Mouse (Mus musculus) left cerebral cortex, postnatal 10 days (tissue): ENCODE measurements around the gene Ckap2l. TPM values are rescaled to one million over a fixed set of nuclear protein-coding genes. Genes with fewer than 3 reads are reported as not detected.

Experiments used
- DNase-seq, 2 experiments: peaks; one replicate each; pipeline ENCODE4 v3.0.0; 2021 to 2022; ENCODE audit warnings: low spot score in 2 of 2, mixed read lengths in 1 of 2; ENCODE audit errors: extremely low spot score in 1 of 2
- intact Hi-C: fragments of 180-260 bp; cut with DNase I; formaldehyde crosslinking; loops from one replicate; pipeline ENCODE4 v1.15.1; 2025
- total RNA-seq, 2 experiments: library from RNA; stranded (reverse); gene quantifications; 2 replicates each; pipeline ENCODE4 v1.2.3; 2021

Gene Ckap2l
- total RNA-seq = 1 to 10 TPM; 2.6 to 2.7 TPM

GRCm38 (mm10) chr2:129296671-129297588 is at the start of gene Ckap2l:
Gene Ckap2l (minus strand): TSS chr2:129297212.
- DNase-seq = peak; percentile 97 to 98
- intact Hi-C loops = loop anchor here (5.0 kb wide), 1 partner anchor 110 kb away; no protein-coding TSS in a partner anchor

- intact Hi-C loops = no loop called here
Measured at GRCm38 (mm10) chr2:129338138-129338621, 41.2 kb upstream of the Ckap2l start.

DNA sequence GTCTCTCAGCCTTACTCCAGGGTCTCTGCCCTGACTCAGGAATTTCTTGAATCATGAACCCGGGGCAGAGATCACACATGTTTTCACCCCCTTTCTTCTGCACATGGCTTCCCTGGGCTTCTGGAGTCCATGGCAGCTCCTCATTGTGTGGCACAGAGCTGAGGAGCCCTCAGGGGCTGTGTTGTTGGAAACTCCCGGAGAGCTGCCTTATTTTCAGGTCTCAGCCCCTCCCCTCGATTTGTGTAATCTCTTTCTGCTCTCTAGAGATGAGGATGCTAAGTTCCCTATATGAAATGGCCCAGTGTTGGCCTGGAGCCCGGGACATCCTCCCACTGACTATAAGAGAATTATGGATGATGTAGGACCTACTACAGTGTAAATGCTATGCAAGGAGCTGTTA is 36.5 kb upstream of the Ckap2l start:
- intact Hi-C loops = no loop called here
- no peak for DNase-seq

More at GRCm38 (mm10) chr2:129338138-129338621, 41.2 kb upstream of the Ckap2l start:
- no peak for DNase-seq

DNA sequence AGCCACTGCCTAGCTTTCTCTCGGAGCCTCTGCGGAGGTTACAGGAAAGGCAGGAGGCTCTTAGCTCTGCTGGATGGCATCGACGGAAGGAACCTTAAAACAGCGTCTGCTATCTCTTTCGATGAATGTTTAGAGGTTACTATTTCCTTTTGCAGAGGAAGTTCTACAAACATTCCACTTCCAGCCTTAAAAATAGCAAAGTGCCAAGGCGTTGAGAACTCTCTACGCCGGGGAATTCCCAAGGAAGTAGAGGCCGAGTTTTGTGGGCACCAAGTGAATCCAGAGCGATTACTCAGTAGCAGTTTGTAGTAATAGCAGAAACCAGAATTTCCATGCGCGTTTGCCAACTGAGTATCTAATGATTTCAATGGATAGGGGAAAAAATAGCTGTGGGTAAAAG is 33.5 kb upstream of the Ckap2l start:
- DNase-seq = no peak
- intact Hi-C loops = no loop called here

DNA sequence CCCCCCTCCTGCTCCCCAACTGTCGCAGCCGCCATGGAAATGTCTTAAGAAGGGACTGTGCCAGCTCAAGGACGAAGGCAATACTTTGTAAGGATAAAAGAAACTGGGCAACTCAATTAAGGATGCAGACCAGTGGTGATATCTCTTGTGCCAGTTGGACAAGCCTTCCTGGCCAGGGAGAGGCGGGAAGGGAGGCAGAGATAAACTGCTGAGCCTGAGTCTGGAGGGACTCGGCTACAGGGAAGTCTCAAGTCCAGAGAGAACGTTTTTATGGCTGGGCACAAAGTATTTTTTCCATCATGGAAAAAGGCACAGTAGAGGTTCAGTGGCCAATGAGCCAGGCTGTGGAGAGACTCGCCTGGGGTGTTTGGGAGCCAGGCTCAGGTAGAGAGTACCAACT is 33.0 kb upstream of the Ckap2l start:
- DNase-seq = no peak
- intact Hi-C loops = no loop called here

DNA sequence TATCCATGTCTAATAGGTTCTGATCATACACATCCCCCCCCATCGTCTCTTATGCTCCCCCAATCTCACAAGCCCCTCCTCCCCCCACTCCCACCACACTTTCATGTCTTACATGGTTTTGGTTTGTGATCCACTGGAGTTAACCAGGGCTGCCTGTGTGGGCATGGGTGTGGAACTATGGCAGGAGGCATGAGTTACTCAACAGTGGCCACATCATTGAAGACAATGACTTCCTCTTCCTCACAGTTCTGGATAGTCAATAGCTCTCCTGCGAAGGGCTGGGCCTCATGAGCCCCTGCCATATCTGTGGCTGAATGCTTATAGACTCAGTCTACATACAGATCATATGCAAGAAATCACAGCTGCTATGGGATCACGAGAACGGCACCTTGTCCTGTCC is 31.2 kb upstream of the Ckap2l start:
- no peak for DNase-seq
- intact Hi-C loops = no loop called here

DNA sequence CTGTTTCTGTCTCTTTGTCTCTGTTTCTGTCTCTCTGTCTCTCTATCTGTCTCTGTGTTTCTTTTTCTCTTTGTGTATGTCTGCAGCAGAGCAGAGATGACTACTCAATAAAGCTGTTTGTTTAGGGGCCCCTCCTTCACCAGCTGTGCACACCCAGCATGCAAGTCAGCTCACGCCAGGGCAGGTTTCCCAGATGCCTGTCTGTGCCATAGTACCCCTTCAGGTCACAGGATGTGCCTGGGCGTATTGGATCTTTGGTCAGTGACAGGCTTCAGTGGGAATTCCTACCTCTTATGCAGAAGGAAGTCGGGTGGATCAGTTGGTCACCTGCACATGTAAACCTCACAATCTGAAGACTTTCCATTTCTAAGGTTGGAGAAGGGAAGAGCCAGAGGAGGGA is 27.2 kb upstream of the Ckap2l start:
- no peak for DNase-seq

DNA sequence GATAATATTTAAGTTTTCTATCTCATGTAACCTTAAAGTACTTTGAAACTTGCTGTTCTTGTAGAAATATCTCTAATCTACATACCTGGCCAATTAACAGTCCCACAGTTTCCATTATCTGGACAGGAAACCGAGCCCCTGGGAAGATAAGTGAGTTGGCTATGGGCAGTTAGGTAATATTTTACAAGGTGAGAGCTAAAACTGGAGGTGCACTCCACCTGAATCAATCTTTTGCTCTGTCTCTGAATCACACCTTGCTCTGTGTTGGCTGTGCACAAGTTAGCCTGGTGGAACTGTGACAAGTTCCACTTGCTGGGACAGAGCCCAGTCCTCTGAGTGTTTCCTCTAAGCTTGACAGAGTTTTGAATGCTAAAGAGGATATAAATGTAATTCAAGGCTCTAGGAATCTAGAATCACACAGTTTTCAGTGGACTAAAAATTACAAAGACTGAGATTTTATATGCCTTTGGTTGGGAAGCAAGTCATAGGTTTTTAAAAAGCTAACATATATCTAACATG is 25.2 kb upstream of the Ckap2l start:
- DNase-seq = peak in 1 of 2 experiments; percentile 34
- intact Hi-C loops = no loop called here

More for the DNA sequence above, 27.2 kb upstream of the Ckap2l start:
- intact Hi-C loops = no loop called here

DNA sequence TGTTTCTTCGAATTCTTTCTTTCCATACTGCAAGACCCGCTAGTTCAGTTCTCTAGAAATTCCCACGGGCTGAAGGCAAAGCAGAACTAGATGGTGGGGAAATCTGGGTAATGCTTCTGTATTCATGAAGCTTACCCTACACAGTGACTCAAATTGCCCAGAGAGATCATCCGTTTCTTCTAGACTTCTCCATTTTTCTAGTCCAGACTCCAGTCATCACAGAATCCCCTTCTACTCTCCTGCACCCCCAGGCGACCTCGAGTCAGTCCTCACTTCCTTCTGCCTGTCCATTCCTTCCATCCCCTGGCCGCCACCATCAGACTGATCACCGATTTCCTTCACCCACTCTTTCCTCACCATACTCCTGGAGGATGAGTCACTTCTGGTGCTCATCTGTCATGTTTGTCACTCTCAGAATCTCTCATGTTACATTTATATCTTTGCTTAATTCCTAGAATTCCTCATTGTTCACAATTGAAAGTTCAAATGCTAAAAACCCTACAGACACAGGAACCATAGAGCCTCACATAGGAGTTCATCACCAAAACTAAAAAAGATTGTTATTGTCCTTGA is 23.1 kb upstream of the Ckap2l start:
- no peak for DNase-seq
- intact Hi-C loops = no loop called here

DNA sequence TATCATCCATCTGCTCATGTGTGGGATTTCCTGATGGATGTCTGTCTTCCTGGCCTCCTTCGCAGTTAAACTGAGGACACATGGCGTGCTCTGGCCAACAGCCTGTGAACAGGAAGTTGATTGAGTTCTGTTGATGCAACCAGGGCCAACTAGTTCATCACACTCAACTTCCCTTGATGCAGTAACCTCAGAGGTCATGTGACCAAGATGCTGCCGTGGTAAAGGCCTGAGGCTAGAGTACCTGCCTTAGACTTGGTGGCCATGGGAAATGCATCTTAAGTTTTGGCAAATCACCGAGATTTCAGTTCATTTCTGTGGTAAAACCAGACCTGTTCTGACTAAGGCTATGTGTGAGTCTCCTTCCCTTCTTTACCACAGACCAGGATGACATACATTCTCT is 18.8 kb upstream of the Ckap2l start:
- DNase-seq = no peak
- intact Hi-C loops = no loop called here

GRCm38 (mm10) chr2:129314880-129315279 is 17.9 kb upstream of the Ckap2l start:
- intact Hi-C loops = no loop called here
- no peak for DNase-seq

DNA sequence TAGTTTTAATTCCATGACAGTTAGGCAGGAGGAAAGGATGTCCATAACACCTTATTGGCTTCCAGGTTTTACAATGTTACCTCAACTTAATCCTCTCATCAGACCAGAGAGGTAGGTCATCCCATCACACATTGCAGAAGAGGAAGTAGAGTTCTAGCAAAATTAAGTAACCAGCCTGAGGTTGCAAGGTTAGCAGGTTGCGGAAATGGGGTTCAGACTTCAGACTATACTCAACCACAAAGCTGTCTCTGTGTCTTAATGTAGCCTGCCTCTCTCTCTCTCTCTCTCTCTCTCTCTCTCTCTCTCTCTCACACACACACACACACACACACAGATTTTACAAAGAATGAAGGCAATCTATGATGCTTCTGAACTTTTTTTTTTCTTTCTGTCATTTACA is 16.9 kb upstream of the Ckap2l start:
- intact Hi-C loops = no loop called here
- no peak for DNase-seq

- no peak for DNase-seq
- intact Hi-C loops = no loop called here
Measured at GRCm38 (mm10) chr2:129309836-129310235, 12.8 kb upstream of the Ckap2l start, which contains the start of gene Il1a. Gene Il1a (minus strand): TSS chr2:129309972.

- intact Hi-C loops = no loop called here
- DNase-seq = no peak
Measured at GRCm38 (mm10) chr2:129306020-129306419, 9.0 kb upstream of the Ckap2l start.

- DNase-seq = peak in 1 of 2 experiments; percentile 32
Measured at GRCm38 (mm10) chr2:129297589-129297982, 574 bp upstream of the Ckap2l start.

DNA sequence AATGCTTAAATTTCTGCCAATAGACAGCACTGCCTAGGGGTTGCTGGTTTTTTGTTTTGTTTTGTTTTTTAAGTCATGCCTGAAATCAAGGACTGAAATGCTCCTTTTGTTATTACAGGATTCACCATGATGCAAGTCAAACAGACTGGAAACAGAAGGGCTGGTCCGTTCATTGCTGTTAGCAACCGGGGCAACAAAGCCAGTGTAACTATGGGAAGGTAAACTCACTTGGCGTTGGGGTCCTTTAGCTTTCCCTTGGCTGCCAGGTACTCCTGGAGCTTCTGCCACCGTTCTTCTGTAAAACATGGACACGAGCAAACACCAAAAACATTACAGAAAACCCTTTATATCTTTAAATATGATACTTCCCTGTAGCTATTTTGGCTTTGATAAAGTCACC is 926 bp downstream of the Ckap2l start:
- intact Hi-C loops = loop anchor here (5.0 kb wide), 1 partner anchor 111 kb away; no protein-coding TSS in a partner anchor
- DNase-seq = no peak

More at GRCm38 (mm10) chr2:129297589-129297982, 574 bp upstream of the Ckap2l start:
- intact Hi-C loops = loop anchor here (5.0 kb wide), 1 partner anchor 110 kb away; no protein-coding TSS in a partner anchor

GRCm38 (mm10) chr2:129295075-129295474 is 1.9 kb downstream of the Ckap2l start:
- intact Hi-C loops = loop anchor here (5.0 kb wide), 1 partner anchor 112 kb away; no protein-coding TSS in a partner anchor
- DNase-seq = no peak

GRCm38 (mm10) chr2:129273823-129274222 is 23.2 kb downstream of the Ckap2l start:
- DNase-seq = no peak
- intact Hi-C loops = no loop called here

- intact Hi-C loops = no loop called here
- no peak for DNase-seq
Measured at GRCm38 (mm10) chr2:129270621-129271020, 26.4 kb downstream of the Ckap2l start.
